Mouse (Mus musculus): ENCODE data around the gene Apba1.

DNA sequence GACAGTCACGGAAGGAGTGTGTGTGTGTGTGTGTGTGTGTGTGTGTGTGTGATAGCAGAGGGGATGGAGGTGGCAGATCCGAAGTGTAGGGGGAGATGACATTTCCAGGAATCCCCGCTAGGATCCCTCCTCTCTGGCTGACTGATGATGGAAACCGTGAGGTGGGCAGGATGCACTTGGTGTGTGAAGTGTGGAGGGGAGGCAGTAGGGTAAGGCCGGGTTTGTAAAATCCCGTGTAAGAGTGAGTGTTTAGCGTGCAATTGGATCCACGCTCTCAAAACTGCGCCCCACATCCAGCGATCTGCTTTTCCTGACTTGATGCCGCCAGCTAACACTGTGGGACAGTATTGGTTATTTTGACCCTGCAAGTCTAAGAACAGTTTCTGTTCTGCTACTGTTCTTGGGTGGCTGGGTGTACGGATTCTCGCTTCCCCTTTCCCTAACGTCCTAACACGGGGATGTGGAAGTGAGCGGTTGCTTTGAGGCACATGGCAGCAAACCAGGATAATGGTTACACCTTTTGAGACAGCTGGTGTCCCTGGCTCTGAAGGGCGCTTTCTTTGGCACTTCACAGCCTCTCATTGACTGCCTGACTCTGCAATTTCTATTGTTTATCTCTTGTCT, 747 bp downstream of the Apba1 start:
- no peak for TF ChIP-seq POLR2A (IDR thresholded peaks at IDR 0.05; ENCODE audit: extremely low read depth, insufficient read depth, low read length)
- TF ChIP-seq CTCF (IDR thresholded peaks at IDR 0.05; ENCODE audit: low read depth, low read length) = no peak

Data from liver, adult 2 months (tissue).